Mouse (Mus musculus) neutrophil, adult 5-6 weeks (primary cell): ENCODE data around the gene U2af2. TPM values are rescaled to one million over a fixed set of nuclear protein-coding genes. Genes with fewer than 3 reads are reported as not detected.
"Not testable (repeated sequence)": the region's sequence is repeated elsewhere in the genome, so short reads cannot be mapped to it uniquely, and the experiment has no call there.

Experiments used
- ATAC-seq: fragments of 151-379, 151-347 bp; 2 replicates; pipeline ENCODE4 v1.8.0; 2017; ENCODE audit warnings: mild to moderate bottlenecking, moderate TSS enrichment; ENCODE audit not compliant: insufficient number of reproducible peaks, poor library complexity, low FRiP score, severe bottlenecking; ENCODE audit errors: extremely low read depth
- total RNA-seq: library from RNA; stranded (forward); fragments of 200-1000 nt; gene quantifications from 2 replicates; pipeline ENCODE4 v1.2.3, GENCODE M21; 2017

Gene U2af2
- total RNA-seq, 1 experiment from 2014 or later, result 168 TPM

DNA sequence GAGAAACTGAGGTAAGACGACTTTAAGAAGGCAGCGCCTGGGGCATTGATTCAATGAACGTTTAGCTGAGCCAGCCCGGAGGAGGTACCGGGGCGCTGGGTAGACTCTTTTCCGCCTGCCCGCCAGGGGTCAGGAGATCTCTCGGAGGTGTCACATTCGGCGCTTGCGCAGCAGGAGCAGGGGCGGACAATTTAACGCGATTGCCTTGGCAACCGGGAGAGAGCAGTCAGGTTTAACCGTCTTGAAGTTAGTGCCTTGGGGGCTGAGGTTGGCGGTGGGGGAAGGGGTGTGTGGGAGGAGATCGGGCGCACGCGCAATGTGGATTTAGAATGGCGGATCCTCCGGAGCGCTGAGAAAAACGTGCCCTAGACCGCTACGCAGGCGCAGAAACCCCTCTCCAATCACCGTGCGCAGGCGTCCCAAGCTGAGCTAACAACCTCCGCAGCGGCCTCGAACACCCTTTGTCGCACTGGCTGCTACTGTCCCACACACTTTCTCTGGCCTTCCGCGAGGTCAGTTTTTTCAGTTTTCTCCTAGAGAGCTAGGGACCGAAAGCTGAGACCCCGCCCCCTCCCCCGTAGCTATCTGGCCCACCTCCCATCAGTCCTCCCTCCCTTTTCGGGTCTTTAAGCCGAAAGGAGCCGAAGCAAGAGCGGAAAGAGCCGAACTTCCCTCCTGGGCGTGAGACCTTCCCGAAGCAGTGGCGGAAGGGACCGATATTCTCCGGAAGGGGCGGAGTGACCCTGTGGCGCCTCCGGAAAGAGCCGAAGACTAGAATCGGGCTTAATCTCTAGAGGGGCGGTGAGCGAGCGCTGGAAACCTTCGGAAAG, 784 bp upstream of the U2af2 start:
- ATAC-seq, result peak; percentile 75

DNA sequence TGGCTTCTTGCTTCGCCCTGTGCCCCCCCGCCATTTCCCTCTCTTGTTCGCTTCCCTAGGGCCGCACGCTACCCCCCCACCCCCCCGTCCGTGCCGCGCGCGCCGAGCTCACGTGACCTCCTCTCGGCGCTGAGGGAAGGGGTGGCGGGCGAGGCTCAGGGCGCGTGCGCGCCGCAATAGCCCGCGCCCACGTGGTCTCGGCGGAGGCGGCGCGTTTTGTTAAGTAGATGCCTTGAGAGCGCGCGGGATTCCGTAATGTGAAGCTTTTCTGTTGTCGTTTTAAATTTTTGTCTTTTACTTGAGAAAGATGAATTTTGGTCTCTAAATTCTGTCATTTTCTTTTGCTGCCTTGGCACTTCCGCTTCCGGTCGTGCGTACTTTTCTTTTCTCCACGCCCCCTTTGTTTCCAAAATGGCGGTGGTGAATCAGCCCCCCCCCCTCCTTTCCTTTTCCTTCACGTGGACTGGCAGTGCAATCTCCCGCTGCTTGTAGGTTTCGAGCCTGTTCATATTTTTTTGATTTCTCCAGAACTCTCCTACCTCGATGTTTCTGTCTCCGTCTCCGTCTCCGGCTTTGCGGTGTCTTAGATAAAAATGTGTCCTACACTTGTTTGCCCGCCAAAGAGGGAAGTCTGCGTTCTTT, 538 bp downstream of the U2af2 start:
- no peak for ATAC-seq

DNA sequence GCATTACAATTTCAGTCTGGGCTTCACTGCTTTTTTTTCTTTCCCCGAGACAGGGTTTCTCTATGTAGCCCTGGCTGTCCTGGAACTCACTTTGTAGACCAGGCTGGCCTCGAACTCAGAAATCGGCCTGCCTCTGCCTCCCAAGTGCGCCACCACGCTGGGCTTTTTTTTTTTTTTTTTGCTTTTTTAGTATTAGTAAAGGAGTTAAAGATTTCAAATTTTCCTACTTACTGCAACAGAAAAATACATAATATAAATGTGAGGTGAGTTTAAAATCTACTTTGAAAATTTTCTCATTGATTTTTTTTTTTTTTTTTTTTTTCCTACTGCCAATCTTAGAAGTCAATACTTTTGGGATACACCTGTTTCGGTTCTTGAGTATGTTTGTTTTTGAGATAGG, 2.9 kb downstream of the U2af2 start:
- ATAC-seq, result no peak

DNA sequence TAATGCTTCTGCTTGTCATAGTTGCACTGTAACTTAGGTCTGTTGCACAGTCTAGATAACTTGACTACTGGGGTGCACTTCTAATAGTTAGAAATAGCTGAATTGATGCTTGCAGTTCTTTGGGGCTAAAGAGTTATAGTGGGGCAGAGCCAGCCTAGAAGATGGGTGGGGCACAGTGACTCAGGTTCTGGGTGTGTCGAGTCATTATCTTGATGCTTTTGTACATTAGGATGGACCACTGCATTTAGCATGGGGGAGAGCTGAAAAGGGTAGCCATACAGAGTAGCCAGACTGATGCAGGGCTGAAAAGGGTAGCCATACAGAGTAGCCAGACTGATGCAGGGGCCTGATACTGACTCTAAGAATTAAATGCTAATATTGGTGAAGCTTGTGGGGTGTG, 11.6 kb downstream of the U2af2 start:
- ATAC-seq, result no peak

DNA sequence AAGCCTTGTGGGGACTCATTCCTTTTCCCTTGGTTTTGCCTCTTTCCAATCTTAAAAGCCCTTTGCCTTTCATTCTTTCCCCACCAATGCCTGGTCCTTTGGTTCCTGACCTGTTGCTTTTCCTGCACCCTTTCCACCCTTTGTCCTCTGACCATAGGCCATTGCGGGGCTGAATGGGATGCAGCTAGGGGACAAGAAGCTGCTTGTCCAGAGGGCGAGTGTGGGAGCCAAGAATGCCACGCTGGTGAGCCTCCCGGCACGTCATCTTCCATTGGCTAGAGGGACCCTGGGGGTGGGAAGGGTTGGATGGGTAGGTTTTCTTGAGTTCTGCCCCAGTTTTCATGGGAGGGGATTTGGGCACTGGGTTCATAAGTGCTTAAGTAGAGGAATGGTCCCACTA, 13.0 kb downstream of the U2af2 start:
- ATAC-seq, result no peak

DNA sequence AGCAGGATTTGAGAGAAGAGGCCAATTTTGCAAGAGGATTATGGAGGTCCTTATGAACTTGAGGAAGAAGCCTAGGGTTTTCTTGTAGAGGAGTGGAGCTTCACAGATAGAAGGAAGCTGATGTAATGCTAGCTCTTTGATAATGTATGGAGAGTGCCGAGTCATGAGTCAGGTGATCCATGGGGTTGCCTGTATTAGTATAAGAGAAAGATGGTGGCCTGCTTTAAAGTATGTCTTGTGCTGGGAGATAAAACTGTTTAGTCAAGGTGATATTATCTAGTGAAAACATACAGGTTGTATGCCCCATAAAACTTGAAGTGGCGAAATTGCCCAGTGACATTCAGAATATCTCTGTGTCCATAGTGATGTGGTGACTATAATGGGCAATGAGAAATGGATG, 15.0 kb downstream of the U2af2 start:
- ATAC-seq, result no peak

DNA sequence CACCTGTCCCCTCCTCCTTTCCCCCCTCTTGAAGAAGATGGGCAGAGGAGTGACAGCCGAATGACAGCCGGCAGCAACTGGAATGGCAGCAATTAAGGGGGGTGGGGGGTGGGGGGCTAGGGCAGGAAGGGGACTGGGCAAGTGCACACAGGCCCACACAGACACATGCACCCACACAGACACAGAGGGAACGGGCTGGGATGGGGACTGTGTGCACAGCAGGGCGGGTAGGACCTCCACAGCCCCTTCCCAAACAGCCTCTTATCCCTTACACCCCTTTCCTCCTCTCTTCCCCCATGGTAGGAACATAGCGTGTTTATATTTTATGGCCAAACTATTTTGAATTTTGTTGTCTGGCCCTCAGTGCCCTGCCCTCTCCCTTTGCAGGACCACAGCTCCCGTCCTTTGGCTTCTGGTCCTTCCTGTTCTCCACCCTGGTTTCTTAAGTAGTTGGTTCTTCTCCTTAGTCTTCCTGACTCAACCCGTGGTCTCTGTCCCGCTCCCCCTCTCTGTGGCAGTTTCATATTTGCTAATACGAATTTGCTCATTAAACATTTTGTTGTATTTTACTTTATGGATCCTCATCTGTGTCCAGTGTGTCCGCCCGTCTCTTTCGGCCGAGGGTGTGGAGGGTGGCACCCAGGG, 17.5 kb downstream of the U2af2 start:
- ATAC-seq, result not testable (repeated sequence)

DNA sequence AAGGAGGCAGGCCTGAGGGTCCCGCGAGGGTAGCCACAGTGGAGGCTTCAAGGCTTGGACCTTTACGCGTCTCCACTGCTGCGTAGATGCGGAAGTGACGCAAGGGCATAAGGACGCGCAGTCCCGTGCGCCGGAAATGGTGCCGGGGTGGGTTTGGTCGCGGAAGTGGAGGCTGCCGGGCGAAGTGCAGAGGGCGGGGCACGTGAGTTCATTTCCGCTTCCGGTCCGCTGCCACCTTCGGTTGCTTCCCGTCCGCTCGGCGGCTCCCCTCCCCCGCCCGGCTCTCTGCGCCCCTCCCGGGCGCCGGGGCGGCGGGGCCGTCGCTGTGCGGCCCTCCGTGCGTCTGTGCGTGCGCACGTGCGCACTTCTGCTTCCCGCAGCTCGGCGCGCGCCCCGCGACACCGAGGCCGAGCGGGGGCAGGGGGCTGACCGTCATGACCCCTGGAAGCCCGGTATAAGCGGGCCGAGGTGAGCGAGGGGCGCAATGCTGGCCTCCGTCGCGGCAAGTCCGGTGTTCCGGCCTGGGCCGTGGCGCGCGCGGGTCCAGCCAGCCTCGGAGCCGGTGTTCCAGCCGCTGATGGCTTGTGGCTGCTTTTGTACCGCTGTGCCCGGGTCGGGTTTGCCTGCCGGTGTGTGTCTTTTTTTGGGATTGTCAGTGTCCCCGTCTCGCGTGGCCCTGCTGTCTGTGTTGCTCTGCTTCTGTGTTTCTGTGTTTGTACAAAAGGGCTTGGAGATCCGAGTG, 18.2 kb downstream of the U2af2 start, which contains the start of gene Epn1:
TSS of gene Epn1 (plus strand) at position 226 of the 742 bp plus-strand sequence.
- ATAC-seq, result peak; percentile 93

DNA sequence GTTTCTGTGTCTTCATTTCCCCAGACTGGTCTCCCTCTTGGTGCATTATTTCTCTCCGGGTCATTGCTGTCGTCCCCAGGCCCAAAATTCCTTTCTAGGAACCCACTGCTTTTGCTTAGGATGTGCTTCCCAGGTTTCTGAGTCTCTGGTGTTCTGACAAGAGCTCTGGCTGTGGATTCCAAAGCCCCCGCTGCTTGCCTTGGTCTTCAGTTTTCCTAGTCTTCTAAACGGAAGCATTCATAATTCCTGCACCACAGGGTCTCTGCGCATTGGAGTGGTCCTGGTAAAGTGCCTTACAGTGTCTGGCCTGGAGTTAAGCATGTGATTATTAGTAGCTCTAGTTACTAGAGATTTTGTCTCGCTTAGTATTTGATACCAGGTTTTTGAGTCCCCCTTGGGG, 18.9 kb downstream of the U2af2 start:
- ATAC-seq, result no peak

DNA sequence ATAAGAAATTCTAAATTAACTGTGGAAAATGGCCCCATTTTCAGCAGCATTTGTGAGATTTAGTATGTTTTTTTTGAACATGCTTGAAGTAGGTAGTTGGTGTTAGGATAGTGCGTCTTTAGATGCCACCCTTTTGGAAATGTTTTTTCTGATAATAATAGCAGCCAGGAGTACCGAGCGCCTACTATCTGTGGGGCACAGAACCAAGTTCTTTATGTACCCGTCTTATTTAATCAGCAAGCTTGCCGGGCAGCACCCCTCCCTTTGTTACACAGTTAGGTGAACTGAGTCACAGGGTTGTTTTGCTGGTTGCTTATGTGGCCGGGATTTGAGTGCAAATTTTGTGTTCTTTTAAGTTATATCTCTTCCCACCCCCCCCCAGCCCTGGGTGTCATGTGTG, 19.3 kb downstream of the U2af2 start:
- ATAC-seq, result no peak

DNA sequence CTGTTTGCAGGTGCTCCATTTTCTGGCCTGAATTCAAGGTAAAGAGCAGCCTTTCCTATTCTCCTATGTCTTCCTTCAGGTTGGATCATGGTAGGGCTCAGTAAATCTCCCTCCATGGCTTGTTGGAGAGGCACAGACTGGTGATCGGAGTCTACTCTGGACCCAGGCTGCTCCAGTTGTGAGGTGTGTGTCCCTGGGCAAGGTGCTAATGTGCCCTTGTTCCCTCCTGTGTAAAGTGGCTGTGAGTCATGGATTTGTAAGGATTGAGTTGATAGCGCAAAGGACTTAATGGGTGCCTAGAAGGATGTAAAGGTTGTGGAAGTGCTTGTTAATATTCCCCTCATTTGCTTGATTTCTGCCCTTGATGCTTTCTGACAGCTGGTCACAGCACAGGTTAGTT, 20.0 kb downstream of the U2af2 start:
- no peak for ATAC-seq

DNA sequence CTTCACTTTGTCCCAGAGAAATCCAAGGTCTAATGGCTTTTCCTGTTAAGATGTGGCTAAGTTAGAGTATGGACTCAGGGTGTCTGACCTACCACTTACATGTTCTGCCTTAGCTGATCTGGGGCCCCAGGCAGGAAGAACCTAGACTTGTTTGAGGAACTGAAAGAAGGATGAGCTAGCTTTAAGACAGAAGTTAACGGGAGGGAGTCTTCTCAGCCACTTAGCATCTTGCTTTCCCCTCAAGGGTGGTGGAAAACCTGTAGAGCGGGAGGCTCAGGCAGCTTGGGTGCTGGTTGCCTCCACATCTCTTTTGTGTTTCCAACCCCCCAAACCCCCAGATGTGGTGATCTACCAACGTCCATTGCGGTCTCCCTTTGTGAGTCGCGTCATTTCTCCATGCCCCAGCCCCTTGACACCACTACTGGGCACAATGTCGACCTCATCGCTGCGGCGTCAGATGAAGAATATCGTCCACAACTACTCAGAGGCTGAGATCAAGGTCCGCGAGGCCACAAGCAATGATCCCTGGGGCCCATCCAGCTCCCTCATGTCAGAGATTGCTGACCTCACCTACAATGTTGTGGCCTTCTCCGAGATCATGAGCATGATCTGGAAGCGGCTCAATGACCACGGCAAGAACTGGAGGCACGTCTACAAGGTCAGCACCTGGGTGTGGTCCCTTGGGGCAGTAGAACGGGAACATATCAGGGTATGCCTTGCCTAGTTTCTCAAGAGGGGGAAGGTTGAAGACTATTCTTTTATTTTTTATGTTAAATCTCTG, 21.6 kb downstream of the U2af2 start:
- peak; percentile 58 for ATAC-seq

DNA sequence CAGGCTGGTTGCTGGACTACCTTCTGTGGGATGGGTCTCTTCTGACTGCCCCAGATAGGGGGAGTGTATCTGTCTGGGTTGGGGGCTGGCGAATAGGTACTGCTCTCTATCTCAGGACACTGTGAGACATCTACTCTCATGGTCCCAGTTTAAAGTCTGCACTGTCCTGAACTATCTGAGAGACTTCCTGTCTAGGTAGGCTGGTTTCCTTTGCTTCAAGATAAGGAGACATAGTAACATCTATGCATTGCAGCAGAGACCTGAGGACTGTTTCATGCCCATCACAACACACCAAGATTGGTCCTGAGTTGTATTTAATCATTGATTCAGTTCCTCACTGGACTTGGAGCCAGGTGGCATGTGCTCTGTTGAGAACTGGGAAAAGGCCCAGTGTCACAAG, 23.6 kb downstream of the U2af2 start:
- no peak for ATAC-seq

DNA sequence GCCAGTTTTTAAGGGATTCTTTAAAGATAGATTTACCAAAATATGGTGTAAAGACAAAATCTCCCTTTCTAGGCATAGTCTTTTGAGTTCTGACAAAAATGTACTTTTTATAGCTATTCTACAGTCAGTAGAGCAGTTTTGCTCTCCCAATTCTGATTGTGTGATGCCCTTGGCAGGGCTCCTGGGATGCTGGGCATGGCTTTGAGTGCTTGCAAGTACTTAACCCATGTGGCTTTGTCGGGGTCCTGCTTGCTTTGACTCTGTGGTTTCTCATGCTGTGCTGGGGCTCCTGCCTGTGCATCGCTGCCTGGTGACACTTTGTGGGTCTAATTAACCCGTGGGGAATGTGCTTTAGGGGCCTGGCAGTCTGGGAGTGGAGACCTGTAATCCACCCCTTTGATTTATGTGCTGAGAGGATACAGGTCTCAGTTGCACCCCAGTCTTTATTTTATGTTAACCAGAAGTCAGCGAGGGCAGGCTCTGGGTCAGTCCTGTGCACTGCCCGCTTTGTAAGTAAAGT, 25.0 kb downstream of the U2af2 start:
- ATAC-seq, result no peak

DNA sequence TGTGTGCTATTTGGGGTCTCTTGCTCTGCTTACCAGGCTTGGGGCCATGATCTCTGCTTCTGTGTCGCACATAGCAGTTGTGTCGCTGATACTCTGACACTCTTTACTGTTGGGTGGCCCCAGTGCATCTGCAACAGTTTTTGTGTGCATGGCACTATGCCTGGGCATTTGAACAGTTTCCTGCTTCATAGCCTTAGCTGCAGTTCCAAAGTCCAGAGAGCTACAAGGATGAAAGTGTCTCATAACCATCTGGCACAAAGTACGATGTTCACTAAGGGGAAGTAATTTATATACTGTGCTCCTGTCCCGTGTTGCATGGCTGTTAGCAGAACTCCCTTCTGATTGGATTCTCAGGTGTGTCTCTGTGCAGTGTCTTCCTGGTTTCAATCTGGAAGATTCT, 25.9 kb downstream of the U2af2 start:
- ATAC-seq, result no peak

DNA sequence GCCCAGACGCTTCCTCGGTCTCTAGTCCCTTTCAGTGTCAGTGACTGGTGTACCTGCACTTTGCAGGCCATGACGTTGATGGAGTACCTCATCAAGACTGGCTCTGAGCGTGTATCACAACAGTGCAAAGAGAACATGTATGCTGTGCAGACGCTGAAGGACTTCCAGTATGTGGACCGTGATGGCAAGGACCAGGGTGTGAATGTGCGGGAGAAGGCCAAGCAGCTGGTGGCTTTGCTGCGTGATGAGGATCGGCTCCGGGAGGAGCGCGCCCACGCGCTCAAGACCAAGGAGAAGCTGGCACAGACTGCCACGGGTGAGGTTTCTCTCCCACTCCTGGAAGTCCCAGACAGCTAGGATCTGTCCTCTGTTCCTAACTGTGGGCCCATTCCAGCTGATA, 27.9 kb downstream of the U2af2 start:
- no peak for ATAC-seq

DNA sequence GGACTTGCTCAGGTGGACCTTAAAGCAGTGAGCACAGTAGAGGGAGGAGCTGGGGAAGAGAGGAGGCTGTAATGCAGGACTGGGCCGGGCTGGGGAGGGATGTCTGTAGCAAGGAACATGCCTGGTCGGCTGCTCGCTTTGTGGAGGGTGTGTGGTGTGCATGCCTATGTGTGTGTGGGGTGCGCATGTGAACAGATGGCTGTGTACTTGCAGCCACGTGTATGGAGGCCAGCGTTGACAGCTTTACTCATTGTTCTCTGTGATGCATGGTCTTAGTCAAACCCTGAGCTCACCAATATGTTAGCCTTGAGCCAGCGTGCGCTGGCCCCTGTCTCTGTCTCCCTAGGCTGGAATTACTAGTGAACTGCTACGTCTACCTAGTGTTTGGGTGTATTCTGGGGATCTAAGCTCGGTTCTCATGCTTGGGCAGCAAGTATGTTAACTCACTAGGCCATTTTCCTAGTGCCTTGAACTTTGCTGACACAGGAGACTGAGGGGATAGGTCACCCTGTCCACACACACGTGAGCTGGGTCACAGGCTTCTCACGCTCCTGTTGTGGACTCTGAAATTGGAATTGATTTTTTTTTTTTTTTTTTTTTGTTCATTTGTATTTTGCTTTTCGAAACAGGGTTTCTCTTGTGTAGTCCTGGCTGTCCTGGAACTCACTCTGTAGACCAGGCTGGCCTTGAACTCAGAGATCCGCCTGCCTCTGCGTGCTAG, 29.2 kb downstream of the U2af2 start:
- ATAC-seq, result no peak

DNA sequence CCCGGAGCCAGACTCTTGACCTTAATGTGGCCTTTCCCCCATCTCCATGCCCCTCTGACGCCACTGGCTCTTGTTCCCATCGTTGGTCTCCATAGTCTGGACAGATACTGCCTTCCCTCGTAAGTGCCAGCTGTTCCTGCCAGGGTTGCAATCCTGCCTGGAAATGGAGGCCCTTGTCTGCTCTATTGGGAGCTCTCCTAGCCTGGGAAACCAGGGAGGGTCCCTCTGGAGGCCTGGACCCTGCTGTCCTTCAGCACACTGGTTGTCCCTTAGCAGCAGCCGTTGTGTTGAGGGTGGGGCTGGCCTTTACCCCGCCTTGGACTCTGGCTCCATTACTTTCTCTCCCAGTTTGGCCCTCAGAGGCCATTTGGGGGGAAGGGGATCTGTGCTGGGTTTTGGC, 30.4 kb downstream of the U2af2 start:
- ATAC-seq, result no peak
